In genomic region chr6:113668287-113669154, GRCm38 (mm10) we compare ENCODE assay signal across 7 mouse cellular contexts. TPM values are rescaled to one million over a fixed set of nuclear protein-coding genes. Genes with fewer than 3 reads are reported as not detected.
DNase-seq lines count a peak whose midpoint lies in the region; TF ChIP-seq lines count a peak whose summit lies in the region.

No protein-coding gene starts in this region.

- TF ChIP-seq CTCF in heart, adult 2 months (IDR thresholded peaks at IDR 0.05), result no peak

- H3K36me3 ChIP-seq in heart, adult 2 months (ENCODE audit: control insufficient read depth, insufficient read depth, low read length), result no peaks in the 10 kb centered on the region
- H3K36me3 ChIP-seq in megakaryocyte, embryonic 14.5 days (replicated peaks; ENCODE audit: low read length), result peaks cover 18% of the 10 kb centered on the region

- peaks cover 14% of the 10 kb centered on the region for H3K9me3 ChIP-seq in megakaryocyte, embryonic 14.5 days

- TF ChIP-seq POLR2A in heart, adult 2 months (IDR thresholded peaks at IDR 0.05; ENCODE audit: insufficient read depth, low read depth, low read length), result 0 out of 2 replicates have a peak, but pooled peaks have one; percentile 12

- peak; percentile 78; the same call in 1 of the 2 replicates for TF ChIP-seq EP300 in heart, adult 2 months (IDR thresholded peaks at IDR 0.05; ENCODE audit: insufficient read depth, low read depth, low read length)

- DNase-seq in CD4-positive, CD25-positive, alpha-beta regulatory T cell, adult 2 months (ENCODE audit: low read depth, low spot score), result peak; percentile 82
- DNase-seq in Muller cell, postnatal 12 days (ENCODE audit: inconsistent ontology term), result peak; percentile 95
- peak; percentile 66 to 83 for DNase-seq in heart, adult 2 months
- peak; percentile 45 to 78 for DNase-seq in kidney, postnatal 25 days
- DNase-seq in thymus, postnatal 14 days, result peak; percentile 60
- no peak for DNase-seq in urinary bladder, adult 18-20 months (ENCODE audit: low spot score in 2 of 2)

- H3K79me2 ChIP-seq in heart, adult 2 months (replicated peaks; ENCODE audit: control insufficient read depth, insufficient read depth, low read length), result no peaks in the 10 kb centered on the region

- no peaks in the 10 kb centered on the region for H3K27me3 ChIP-seq in heart, adult 2 months (ENCODE audit: control insufficient read depth, insufficient read depth, low read length)
- peaks cover 64% of the 10 kb centered on the region for H3K27me3 ChIP-seq in megakaryocyte, embryonic 14.5 days (replicated peaks)

- WGBS in heart, adult 2 months, result 29% methylated on average over 15 of the region's 15 CpGs

- H3K9ac ChIP-seq in heart, adult 2 months (ENCODE audit: low read depth, low read length), result peak overlapping the region; percentile 15

- H3K4me3 ChIP-seq in heart, adult 2 months, result no peak overlapping the region
- H3K4me3 ChIP-seq in megakaryocyte, embryonic 14.5 days (replicated peaks), result peak overlapping the region; percentile 79

- peaks cover 13% of the 10 kb centered on the region for H3K4me1 ChIP-seq in heart, adult 2 months (ENCODE audit: control insufficient read depth, insufficient read depth, low read length)
- H3K4me1 ChIP-seq in megakaryocyte, embryonic 14.5 days, result peaks cover 51% of the 10 kb centered on the region

- peak overlapping the region; percentile 82 for H3K27ac ChIP-seq in heart, adult 2 months

- intact Hi-C loops in heart, adult 2 months (cut with DNase I), result loop anchor here (1.0 kb wide), 1 partner anchor 30 kb away; the partner anchor contains the start of gene Irak2

RNA-seq across cellular contexts. Expression of gene Tatdn2, which starts 28.3 kb away (rescaled TPM):
- 10 to 100 TPM; 66.7 to 71.9 TPM for total RNA-seq in heart, adult 2 months (2021)
- 17.3 and 36.1 TPM in 2 replicates for polyA plus RNA-seq in heart, adult 2 months (2012; rRNA removed)
- 10.1 and 13.2 TPM in 2 replicates for polyA plus RNA-seq in megakaryocyte, embryonic 14.5 days (2012; ENCODE audit: insufficient read depth, low replicate concordance)

RNA-seq across cellular contexts. Expression of gene Irak2, which starts 30.3 kb away (rescaled TPM):
- 10 to 100 TPM; 10.4 to 13.6 TPM for total RNA-seq in heart, adult 2 months (2021)
- 12.5 and 12.9 TPM in 2 replicates for polyA plus RNA-seq in heart, adult 2 months (2012; rRNA removed)
- 31.8 and 48.4 TPM in 2 replicates for polyA plus RNA-seq in megakaryocyte, embryonic 14.5 days (2012; ENCODE audit: insufficient read depth, low replicate concordance)

RNA-seq across cellular contexts. Expression of gene Vhl, which starts 44.8 kb away (rescaled TPM):
- 1 to 10 TPM; 8.3 to 8.6 TPM for total RNA-seq in heart, adult 2 months (2021)
- polyA plus RNA-seq in heart, adult 2 months (2012; rRNA removed), result 11.2 and 12.0 TPM in 2 replicates
- 2.8 and 7.5 TPM in 2 replicates for polyA plus RNA-seq in megakaryocyte, embryonic 14.5 days (2012; ENCODE audit: insufficient read depth, low replicate concordance)

RNA-seq across cellular contexts. Expression of gene Ghrl, which starts 51.2 kb away (rescaled TPM):
- not detected for total RNA-seq in heart, adult 2 months (2021)
- polyA plus RNA-seq in heart, adult 2 months (2012; rRNA removed), result 0.76 and 1.1 TPM in 2 replicates
- 2.5 TPM in 1 of 2 replicates, not detected in the other for polyA plus RNA-seq in megakaryocyte, embryonic 14.5 days (2012; ENCODE audit: insufficient read depth, low replicate concordance)

Comparison
In these comparisons a context has a peak if more than half of its experiments do, and no peak if none do; other contexts are left out.
1. DNase-seq: peak in CD4-positive, CD25-positive, alpha-beta regulatory T cell, adult 2 months (single experiment), Muller cell, postnatal 12 days (single experiment), heart, adult 2 months (2 of 2), kidney, postnatal 25 days (2 of 2) and thymus, postnatal 14 days (single experiment); none in urinary bladder, adult 18-20 months (0 of 2).